In the genomic region with DNA sequence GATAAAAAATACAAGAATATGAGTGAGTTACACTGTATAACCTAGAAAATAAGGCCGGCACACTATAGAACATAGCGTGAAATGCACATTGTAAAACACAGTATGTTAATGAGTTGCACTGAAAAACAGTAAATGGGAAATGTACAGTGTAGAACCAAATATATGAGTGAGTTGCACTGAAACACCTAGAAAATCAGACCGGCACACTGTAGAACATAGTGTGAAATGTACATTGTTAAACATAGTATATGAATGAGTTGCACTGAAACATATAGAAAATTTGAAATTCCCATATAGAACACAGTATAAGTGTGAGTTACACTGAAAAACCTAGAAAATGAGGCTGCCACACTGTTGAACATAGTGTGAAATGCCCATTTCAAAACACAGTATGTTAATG, we compare ENCODE assay signal across 7 mouse cellular contexts.
DNase-seq lines count a peak whose midpoint lies in the region; ATAC-seq and TF ChIP-seq lines count a peak whose summit lies in the region.

No protein-coding gene starts in this region.

- TF ChIP-seq POLR2A in thymus, adult 2 months (IDR thresholded peaks at IDR 0.05; ENCODE audit: control insufficient read depth, extremely low read depth, insufficient read depth, low read length, poor library complexity): no peak
- no peak for TF ChIP-seq POLR2A in brain, embryonic 14.5 days (IDR thresholded peaks at IDR 0.05; ENCODE audit: borderline replicate concordance, extremely low read depth, insufficient read depth, insufficient read length, poor library complexity, severe bottlenecking)

- TF ChIP-seq CTCF in thymus, adult 2 months (IDR thresholded peaks at IDR 0.05; ENCODE audit: borderline replicate concordance, control insufficient read depth, extremely low read depth, insufficient read depth, low read length, poor library complexity): no peak
- TF ChIP-seq CTCF in brain, embryonic 14.5 days (IDR thresholded peaks at IDR 0.05; ENCODE audit: borderline replicate concordance, extremely low read depth, insufficient read depth, insufficient read length): no peak
- no peak for TF ChIP-seq CTCF in kidney, postnatal 0 days (IDR thresholded peaks at IDR 0.05; ENCODE audit: low read depth)

- no peak overlapping the region for H3K4me2 ChIP-seq in kidney, postnatal 0 days (ENCODE audit: low read length)

- H3K9ac ChIP-seq in kidney, postnatal 0 days (ENCODE audit: low read depth, low read length): no peak overlapping the region

- no peaks in the 10 kb centered on the region for H3K9me3 ChIP-seq in kidney, postnatal 0 days (replicated peaks; ENCODE audit: low read length)
- peaks cover 3% of the 10 kb centered on the region; the same call in 1 of the 2 replicates for H3K9me3 ChIP-seq in midbrain, embryonic 10.5 days (replicated peaks)

- peak; percentile 100 for ATAC-seq in kidney, postnatal 0 days (replicated peaks; ENCODE audit: low FRiP score, low read depth)

- H3K27ac ChIP-seq in thymus, adult 2 months (ENCODE audit: control insufficient read depth, insufficient read depth, low read length): no peak overlapping the region
- no peak overlapping the region for H3K27ac ChIP-seq in kidney, postnatal 0 days
- H3K27ac ChIP-seq in midbrain, embryonic 10.5 days (replicated peaks): no peak overlapping the region

- WGBS in thymus, adult 2 months: 70% methylated on average over 3 of the region's 3 CpGs
- 82% methylated on average over 3 of the region's 3 CpGs for WGBS in kidney, postnatal 0 days
- 70% methylated on average over 3 of the region's 3 CpGs for WGBS in midbrain, embryonic 10.5 days

- no peaks in the 10 kb centered on the region for H3K4me1 ChIP-seq in thymus, adult 2 months (replicated peaks; ENCODE audit: control insufficient read depth, insufficient read depth, low read length)
- no peaks in the 10 kb centered on the region for H3K4me1 ChIP-seq in kidney, postnatal 0 days (replicated peaks; ENCODE audit: insufficient read depth, low read length)
- no peaks in the 10 kb centered on the region for H3K4me1 ChIP-seq in midbrain, embryonic 10.5 days

- no peaks in the 10 kb centered on the region for H3K36me3 ChIP-seq in thymus, adult 2 months (ENCODE audit: control insufficient read depth, insufficient read depth, low read length)
- H3K36me3 ChIP-seq in kidney, postnatal 0 days (ENCODE audit: insufficient read depth, low read length): no peaks in the 10 kb centered on the region
- no peaks in the 10 kb centered on the region for H3K36me3 ChIP-seq in midbrain, embryonic 10.5 days

- H3K27me3 ChIP-seq in thymus, adult 2 months (ENCODE audit: control insufficient read depth, insufficient read depth, low read length): no peaks in the 10 kb centered on the region
- no peaks in the 10 kb centered on the region for H3K27me3 ChIP-seq in kidney, postnatal 0 days (ENCODE audit: insufficient read depth, low read length)
- no peaks in the 10 kb centered on the region for H3K27me3 ChIP-seq in midbrain, embryonic 10.5 days (ENCODE audit: low read depth, poor library complexity, severe bottlenecking)

- peak; percentile 3 for DNase-seq in thymus, adult 2 months
- DNase-seq in thymus, adult 18-20 months: no peak
- peak; percentile 76 for DNase-seq in brain, embryonic 14.5 days (ENCODE audit: low read depth)
- peak; percentile 37 for DNase-seq in gastrocnemius, postnatal 10 days
- peak; percentile 85 for DNase-seq in kidney, postnatal 0 days (ENCODE audit: low spot score)
- DNase-seq in midbrain, embryonic 10.5 days (ENCODE audit: low spot score): peak; percentile 17
- DNase-seq in testis, postnatal 14 days (ENCODE audit: low spot score): peak; percentile 55

- no peak overlapping the region for H3K4me3 ChIP-seq in thymus, adult 2 months (ENCODE audit: control insufficient read depth, insufficient read depth, low read length)
- H3K4me3 ChIP-seq in kidney, postnatal 0 days (replicated peaks; ENCODE audit: low read depth, low read length): no peak overlapping the region
- H3K4me3 ChIP-seq in midbrain, embryonic 10.5 days: no peak overlapping the region

Comparison
In these comparisons a context has a peak if more than half of its experiments do, and no peak if none do; other contexts are left out.
1. DNase-seq: peak in thymus, adult 2 months (single experiment), brain, embryonic 14.5 days (single experiment), gastrocnemius, postnatal 10 days (single experiment), kidney, postnatal 0 days (single experiment), midbrain, embryonic 10.5 days (single experiment) and testis, postnatal 14 days (single experiment); none in thymus, adult 18-20 months (0 of 2).